Mouse (Mus musculus): ENCODE data around the gene 4933415A04Rik. TPM values are rescaled to one million over a fixed set of nuclear protein-coding genes. Genes with fewer than 3 reads are reported as not detected.

4933415A04Rik gene
- polyA plus RNA-seq, 1 experiment: 0.81 TPM

GRCm38 (mm10) chr11:43556538-43556937 lies 30.3 kb upstream of the 4933415A04Rik start:
- 94% methylated on average over 11 of the region's 11 CpGs for WGBS
- TF ChIP-seq CTCF (IDR thresholded peaks at IDR 0.05; ENCODE audit: borderline replicate concordance, control insufficient read depth, extremely low read depth, insufficient read depth, low read length, poor library complexity): no peak
- TF ChIP-seq POLR2A (IDR thresholded peaks at IDR 0.05; ENCODE audit: control insufficient read depth, extremely low read depth, insufficient read depth, low read length, poor library complexity): no peak
- H3K36me3 ChIP-seq (ENCODE audit: control insufficient read depth, insufficient read depth, low read length): peaks cover 4% of the 10 kb centered on the region; the same call in 1 of the 2 replicates

GRCm38 (mm10) chr11:43559515-43560292 lies 27.1 kb upstream of the 4933415A04Rik start:
- TF ChIP-seq POLR2A (IDR thresholded peaks at IDR 0.05; ENCODE audit: control insufficient read depth, extremely low read depth, insufficient read depth, low read length, poor library complexity): no peak
- TF ChIP-seq CTCF (IDR thresholded peaks at IDR 0.05; ENCODE audit: borderline replicate concordance, control insufficient read depth, extremely low read depth, insufficient read depth, low read length, poor library complexity): no peak
- Histone ChIP-seq H3K4me3 (ENCODE audit: control insufficient read depth, insufficient read depth, low read length) (no peak overlapping the region), H3K36me3 (ENCODE audit: control insufficient read depth, insufficient read depth, low read length) (peaks cover 4% of the 10 kb centered on the region; the same call in 1 of the 2 replicates), H3K4me1 (replicated peaks; ENCODE audit: control insufficient read depth, insufficient read depth, low read length) (no peaks in the 10 kb centered on the region), H3K27ac (ENCODE audit: control insufficient read depth, insufficient read depth, low read length) (no peak overlapping the region), H3K27me3 (ENCODE audit: control insufficient read depth, insufficient read depth, low read length) (no peaks in the 10 kb centered on the region)
- 86% methylated on average over 6 of the region's 6 CpGs for WGBS
- no peak for DNase-seq

More at GRCm38 (mm10) chr11:43556538-43556937, 30.3 kb upstream of the 4933415A04Rik start:
- no peaks in the 10 kb centered on the region for H3K27me3 ChIP-seq (ENCODE audit: control insufficient read depth, insufficient read depth, low read length)
- no peaks in the 10 kb centered on the region for H3K4me1 ChIP-seq (replicated peaks; ENCODE audit: control insufficient read depth, insufficient read depth, low read length)
- no peak overlapping the region for H3K4me3 ChIP-seq (ENCODE audit: control insufficient read depth, insufficient read depth, low read length)
- DNase-seq: no peak
- no peak overlapping the region for H3K27ac ChIP-seq (ENCODE audit: control insufficient read depth, insufficient read depth, low read length)

GRCm38 (mm10) chr11:43563654-43564244 lies 23.1 kb upstream of the 4933415A04Rik start:
- Histone ChIP-seq H3K4me1 (replicated peaks; ENCODE audit: control insufficient read depth, insufficient read depth, low read length) (no peaks in the 10 kb centered on the region), H3K4me3 (ENCODE audit: control insufficient read depth, insufficient read depth, low read length) (no peak overlapping the region), H3K27ac (ENCODE audit: control insufficient read depth, insufficient read depth, low read length) (no peak overlapping the region), H3K36me3 (ENCODE audit: control insufficient read depth, insufficient read depth, low read length) (no peaks in the 10 kb centered on the region), H3K27me3 (ENCODE audit: control insufficient read depth, insufficient read depth, low read length) (no peaks in the 10 kb centered on the region)
- no peak for DNase-seq
- TF ChIP-seq CTCF (IDR thresholded peaks at IDR 0.05; ENCODE audit: borderline replicate concordance, control insufficient read depth, extremely low read depth, insufficient read depth, low read length, poor library complexity): no peak
- no peak for TF ChIP-seq POLR2A (IDR thresholded peaks at IDR 0.05; ENCODE audit: control insufficient read depth, extremely low read depth, insufficient read depth, low read length, poor library complexity)
- WGBS: 94% methylated on average over 10 of the region's 10 CpGs

- WGBS: 95% methylated on average over 2 of the region's 2 CpGs
- TF ChIP-seq CTCF (IDR thresholded peaks at IDR 0.05; ENCODE audit: borderline replicate concordance, control insufficient read depth, extremely low read depth, insufficient read depth, low read length, poor library complexity) (no peak), POLR2A (IDR thresholded peaks at IDR 0.05; ENCODE audit: control insufficient read depth, extremely low read depth, insufficient read depth, low read length, poor library complexity) (no peak)
- DNase-seq: no peak
- no peaks in the 10 kb centered on the region for H3K36me3 ChIP-seq (ENCODE audit: control insufficient read depth, insufficient read depth, low read length)
- no peaks in the 10 kb centered on the region for H3K27me3 ChIP-seq (ENCODE audit: control insufficient read depth, insufficient read depth, low read length)
- H3K4me3 ChIP-seq (ENCODE audit: control insufficient read depth, insufficient read depth, low read length): no peak overlapping the region
- H3K4me1 ChIP-seq (replicated peaks; ENCODE audit: control insufficient read depth, insufficient read depth, low read length): no peaks in the 10 kb centered on the region
- H3K27ac ChIP-seq (ENCODE audit: control insufficient read depth, insufficient read depth, low read length): no peak overlapping the region
These were observed 21.4 kb upstream of the 4933415A04Rik start for GRCm38 (mm10) chr11:43565414-43565813.

- H3K4me3 ChIP-seq (ENCODE audit: control insufficient read depth, insufficient read depth, low read length): no peak overlapping the region
- WGBS: 90% methylated on average over 8 of the region's 8 CpGs
- no peaks in the 10 kb centered on the region for H3K36me3 ChIP-seq (ENCODE audit: control insufficient read depth, insufficient read depth, low read length)
- H3K27me3 ChIP-seq (ENCODE audit: control insufficient read depth, insufficient read depth, low read length): no peaks in the 10 kb centered on the region
- TF ChIP-seq CTCF (IDR thresholded peaks at IDR 0.05; ENCODE audit: borderline replicate concordance, control insufficient read depth, extremely low read depth, insufficient read depth, low read length, poor library complexity) (no peak), POLR2A (IDR thresholded peaks at IDR 0.05; ENCODE audit: control insufficient read depth, extremely low read depth, insufficient read depth, low read length, poor library complexity) (no peak)
- H3K4me1 ChIP-seq (replicated peaks; ENCODE audit: control insufficient read depth, insufficient read depth, low read length): no peaks in the 10 kb centered on the region
- DNase-seq: no peak
- no peak overlapping the region for H3K27ac ChIP-seq (ENCODE audit: control insufficient read depth, insufficient read depth, low read length)
These were observed 21.0 kb upstream of the 4933415A04Rik start for GRCm38 (mm10) chr11:43565852-43566251.

GRCm38 (mm10) chr11:43566696-43567095 lies 20.1 kb upstream of the 4933415A04Rik start:
- Histone ChIP-seq H3K27me3 (ENCODE audit: control insufficient read depth, insufficient read depth, low read length) (no peaks in the 10 kb centered on the region), H3K4me3 (ENCODE audit: control insufficient read depth, insufficient read depth, low read length) (no peak overlapping the region), H3K4me1 (replicated peaks; ENCODE audit: control insufficient read depth, insufficient read depth, low read length) (no peaks in the 10 kb centered on the region), H3K27ac (ENCODE audit: control insufficient read depth, insufficient read depth, low read length) (no peak overlapping the region), H3K36me3 (ENCODE audit: control insufficient read depth, insufficient read depth, low read length) (no peaks in the 10 kb centered on the region)
- TF ChIP-seq CTCF (IDR thresholded peaks at IDR 0.05; ENCODE audit: borderline replicate concordance, control insufficient read depth, extremely low read depth, insufficient read depth, low read length, poor library complexity) (no peak), POLR2A (IDR thresholded peaks at IDR 0.05; ENCODE audit: control insufficient read depth, extremely low read depth, insufficient read depth, low read length, poor library complexity) (no peak)
- no peak for DNase-seq
- WGBS: 92% methylated on average over 5 of the region's 5 CpGs

Measured in thymus, adult 2 months (tissue).